Mouse (Mus musculus) macrophage (primary cell): ENCODE results near the gene Rcc1. TPM values are rescaled to one million over a fixed set of nuclear protein-coding genes. Genes with fewer than 3 reads are reported as not detected.
A peak's percentile ranks its signal among the peaks of the same experiment; 100 is the strongest.

Experiments used
- H3K27ac ChIP-seq: fragments of 350-480 bp; formaldehyde crosslinking; 2 replicates; pipeline ENCODE4 v1.9.0; 2021
- H3K36me3 ChIP-seq: fragments of 350-480 bp; formaldehyde crosslinking; 2 replicates; pipeline ENCODE4 v1.9.0; 2021; ENCODE audit errors: inconsistent target
- H3K4me3 ChIP-seq: fragments of 350-480 bp; formaldehyde crosslinking; 2 replicates; pipeline ENCODE4 v1.9.0; 2021; ENCODE audit errors: inconsistent target
- H3K79me2 ChIP-seq: fragments of 350-480 bp; formaldehyde crosslinking; 2 replicates; pipeline ENCODE4 v1.9.0; 2021; ENCODE audit errors: inconsistent target
- WGBS: methylation state at CpG from one replicate; pipeline ENCODE4 v1.1.7; 2026; ENCODE audit warnings: inconsistent platforms; ENCODE audit not compliant: missing documents; 5-methylcytosine and 5-hydroxymethylcytosine counted together
- polyA plus RNA-seq: library from polyadenylated mRNA; stranded (reverse); fragments of 250-400 nt; gene quantifications from 3 replicates; pipeline ENCODE4 v1.2.4, GENCODE M21; 2018; ENCODE audit warnings: inconsistent platforms

Rcc1 gene
- polyA plus RNA-seq, 1 experiment from 2014 or later = 4.4 TPM

- no peak overlapping the region for H3K27ac ChIP-seq
- peaks cover 14% of the 10 kb centered on the region; the same call in 1 of the 2 replicates for H3K36me3 ChIP-seq
- H3K4me3 ChIP-seq = no peak overlapping the region
- WGBS = 100% methylated on average over 1 of the region's 1 CpGs
- H3K79me2 ChIP-seq = no peaks in the 10 kb centered on the region
Observed at GRCm38 (mm10) chr4:132373820-132374219, 20.4 kb upstream of the Rcc1 start.

- H3K36me3 ChIP-seq = peaks cover 40% of the 10 kb centered on the region; the same call in 1 of the 2 replicates
- H3K79me2 ChIP-seq = no peaks in the 10 kb centered on the region
- H3K27ac ChIP-seq = no peak overlapping the region
- 90% methylated on average over 7 of the region's 8 CpGs for WGBS
- H3K4me3 ChIP-seq = no peak overlapping the region
Observed at GRCm38 (mm10) chr4:132369953-132370750, 16.7 kb upstream of the Rcc1 start.

- WGBS = 94% methylated on average over 16 of the region's 18 CpGs
- Histone ChIP-seq H3K36me3 (peaks cover 47% of the 10 kb centered on the region; the same call in 1 of the 2 replicates), H3K79me2 (no peaks in the 10 kb centered on the region)
Observed at GRCm38 (mm10) chr4:132367480-132368201, 14.2 kb upstream of the Rcc1 start.

GRCm38 (mm10) chr4:132365450-132366060, 12.2 kb upstream of the Rcc1 start:
- no peak overlapping the region for H3K27ac ChIP-seq
- H3K4me3 ChIP-seq = no peak overlapping the region
- H3K36me3 ChIP-seq = peaks cover 43% of the 10 kb centered on the region; the same call in 1 of the 2 replicates
- 94% methylated on average over 12 of the region's 13 CpGs for WGBS
- H3K79me2 ChIP-seq = no peaks in the 10 kb centered on the region

More at GRCm38 (mm10) chr4:132367480-132368201, 14.2 kb upstream of the Rcc1 start:
- Histone ChIP-seq H3K4me3 (no peak overlapping the region), H3K27ac (no peak overlapping the region)

- WGBS = 97% methylated on average over 11 of the region's 11 CpGs
- Histone ChIP-seq H3K36me3 (peaks cover 41% of the 10 kb centered on the region), H3K27ac (no peak overlapping the region), H3K4me3 (no peak overlapping the region), H3K79me2 (no peaks in the 10 kb centered on the region)
Observed at GRCm38 (mm10) chr4:132363487-132363886, 10.1 kb upstream of the Rcc1 start.

GRCm38 (mm10) chr4:132359510-132359909, 6.1 kb upstream of the Rcc1 start:
- no peak overlapping the region for H3K4me3 ChIP-seq
- peaks cover 21% of the 10 kb centered on the region for H3K36me3 ChIP-seq
- no peaks in the 10 kb centered on the region for H3K79me2 ChIP-seq
- H3K27ac ChIP-seq = no peak overlapping the region
- 96% methylated on average over 3 of the region's 4 CpGs for WGBS

GRCm38 (mm10) chr4:132356170-132356569, 2.8 kb upstream of the Rcc1 start:
- 82% methylated on average over 12 of the region's 12 CpGs for WGBS
- Histone ChIP-seq H3K36me3 (peaks cover 26% of the 10 kb centered on the region), H3K27ac (no peak overlapping the region), H3K4me3 (no peak overlapping the region), H3K79me2 (peaks cover 21% of the 10 kb centered on the region)

GRCm38 (mm10) chr4:132355403-132355802, 2.0 kb upstream of the Rcc1 start:
- H3K36me3 ChIP-seq = peaks cover 31% of the 10 kb centered on the region
- H3K4me3 ChIP-seq = no peak overlapping the region
- H3K79me2 ChIP-seq = peaks cover 27% of the 10 kb centered on the region
- WGBS = 92% methylated on average over 3 of the region's 3 CpGs
- H3K27ac ChIP-seq = no peak overlapping the region

GRCm38 (mm10) chr4:132354571-132354970, 1.2 kb upstream of the Rcc1 start:
- H3K27ac ChIP-seq = peak overlapping the region; percentile 81
- peaks cover 25% of the 10 kb centered on the region; the same call in 1 of the 2 replicates for H3K36me3 ChIP-seq
- no peak overlapping the region for H3K4me3 ChIP-seq
- H3K79me2 ChIP-seq = peaks cover 27% of the 10 kb centered on the region
- WGBS = 69% methylated on average over 4 of the region's 4 CpGs

- 0% methylated on average over 14 of the region's 14 CpGs for WGBS
- Histone ChIP-seq H3K79me2 (peaks cover 27% of the 10 kb centered on the region), H3K27ac (peak overlapping the region; percentile 81), H3K36me3 (peaks cover 14% of the 10 kb centered on the region; the same call in 1 of the 2 replicates), H3K4me3 (peak overlapping the region; percentile 78)
Observed at GRCm38 (mm10) chr4:132352739-132353138, 666 bp downstream of the Rcc1 start.

GRCm38 (mm10) chr4:132351401-132351800, 2.0 kb downstream of the Rcc1 start:
- Histone ChIP-seq H3K4me3 (no peak overlapping the region), H3K79me2 (peaks cover 27% of the 10 kb centered on the region), H3K36me3 (peaks cover 12% of the 10 kb centered on the region; the same call in 1 of the 2 replicates), H3K27ac (no peak overlapping the region)
- 55% methylated on average over 1 of the region's 1 CpGs for WGBS

- Histone ChIP-seq H3K4me3 (no peak overlapping the region), H3K27ac (no peak overlapping the region), H3K79me2 (peaks cover 27% of the 10 kb centered on the region), H3K36me3 (peaks cover 12% of the 10 kb centered on the region; the same call in 1 of the 2 replicates)
- WGBS = 94% methylated on average over 3 of the region's 3 CpGs
Observed at GRCm38 (mm10) chr4:132350854-132351253, 2.6 kb downstream of the Rcc1 start.

GRCm38 (mm10) chr4:132350123-132350740, 3.2 kb downstream of the Rcc1 start:
- Histone ChIP-seq H3K4me3 (no peak overlapping the region), H3K27ac (no peak overlapping the region), H3K79me2 (peaks cover 27% of the 10 kb centered on the region), H3K36me3 (peaks cover 12% of the 10 kb centered on the region; the same call in 1 of the 2 replicates)
- WGBS = 87% methylated on average over 2 of the region's 2 CpGs

GRCm38 (mm10) chr4:132349495-132350122, 3.8 kb downstream of the Rcc1 start:
- H3K36me3 ChIP-seq = peaks cover 12% of the 10 kb centered on the region; the same call in 1 of the 2 replicates
- 89% methylated on average over 3 of the region's 3 CpGs for WGBS
- no peak overlapping the region for H3K27ac ChIP-seq
- H3K79me2 ChIP-seq = peaks cover 32% of the 10 kb centered on the region
- H3K4me3 ChIP-seq = no peak overlapping the region
